Mouse (Mus musculus) urinary bladder, adult 2 months (tissue): Measurements from ENCODE around the gene Scnm1. TPM values are rescaled to one million over a fixed set of nuclear protein-coding genes. Genes with fewer than 3 reads are reported as not detected.
"Not testable (repeated sequence)": the region's sequence is repeated elsewhere in the genome, so short reads cannot be mapped to it uniquely, and the experiment has no call there.

ENCODE experiments used
- DNase-seq: peaks from one replicate; pipeline ENCODE4 v3.0.0; 2022; ENCODE audit warnings: low spot score
- polyA plus RNA-seq: library from polyadenylated mRNA; depleted of rRNA; stranded (reverse); fragments of >200 nt; gene quantifications from 2 replicates; pipeline ENCODE4 v1.2.3, GENCODE M21; 2012

The Scnm1 gene
- polyA plus RNA-seq, 1 experiment, result 90.2 TPM

DNA sequence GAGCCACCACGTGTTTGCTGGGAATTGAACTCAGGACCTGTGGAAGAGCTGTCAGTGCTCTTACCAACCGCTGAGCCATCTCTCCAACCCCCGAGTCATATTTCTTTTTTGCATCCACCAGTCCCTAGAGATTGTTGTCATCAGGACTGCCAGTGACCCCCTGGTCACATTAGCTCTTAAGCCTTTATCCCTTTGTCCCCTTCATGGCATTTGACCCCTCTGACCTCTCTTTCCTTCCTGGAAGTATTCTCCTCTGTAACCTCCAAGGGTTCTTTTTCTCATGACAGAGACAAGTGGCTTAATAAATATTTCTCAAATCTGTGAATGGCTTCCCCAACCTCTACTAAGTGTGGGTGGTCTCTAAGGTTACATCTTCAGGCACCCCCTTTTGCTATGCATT is 14.1 kb upstream of the Scnm1 start:
- no peak for DNase-seq

GRCm38 (mm10) chr3:95142617-95143011 is 8.8 kb upstream of the Scnm1 start:
- peak; percentile 71 for DNase-seq

DNA sequence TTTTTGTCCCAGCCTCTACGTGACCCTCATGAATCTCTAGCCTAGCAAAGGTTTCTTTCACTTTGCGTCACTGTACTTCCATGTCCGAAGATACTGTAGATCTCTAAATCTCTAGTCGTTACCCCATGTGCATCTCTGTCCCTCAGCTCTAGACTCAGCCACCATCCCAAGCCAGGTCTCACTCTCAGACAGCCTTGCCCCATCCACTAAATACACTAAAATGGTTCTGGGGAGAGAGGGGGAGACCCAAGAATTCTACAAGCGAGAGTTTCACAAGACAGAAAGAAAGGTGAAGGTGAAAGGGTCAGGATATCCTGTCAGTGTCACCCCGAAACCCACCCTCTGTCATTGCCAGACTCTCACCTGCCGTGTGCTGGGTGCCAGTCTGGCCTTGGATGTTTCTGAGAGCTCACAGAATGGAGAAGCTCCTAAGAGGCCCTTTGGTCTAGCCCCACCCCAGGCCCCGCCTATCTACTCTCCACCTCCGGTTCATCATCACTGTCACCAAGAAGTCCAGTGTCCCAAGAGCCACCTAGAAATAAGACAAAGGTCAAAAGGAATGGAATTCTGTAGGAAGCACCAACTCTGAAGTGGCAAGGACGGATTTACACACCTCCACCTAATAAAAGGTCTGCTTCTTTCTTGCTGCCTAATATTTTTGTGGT is 8.3 kb upstream of the Scnm1 start, which contains the start of gene Tnfaip8l2:
TSS of gene Tnfaip8l2 (minus strand) at position 409 of the 665 bp plus-strand sequence.
- no peak for DNase-seq

DNA sequence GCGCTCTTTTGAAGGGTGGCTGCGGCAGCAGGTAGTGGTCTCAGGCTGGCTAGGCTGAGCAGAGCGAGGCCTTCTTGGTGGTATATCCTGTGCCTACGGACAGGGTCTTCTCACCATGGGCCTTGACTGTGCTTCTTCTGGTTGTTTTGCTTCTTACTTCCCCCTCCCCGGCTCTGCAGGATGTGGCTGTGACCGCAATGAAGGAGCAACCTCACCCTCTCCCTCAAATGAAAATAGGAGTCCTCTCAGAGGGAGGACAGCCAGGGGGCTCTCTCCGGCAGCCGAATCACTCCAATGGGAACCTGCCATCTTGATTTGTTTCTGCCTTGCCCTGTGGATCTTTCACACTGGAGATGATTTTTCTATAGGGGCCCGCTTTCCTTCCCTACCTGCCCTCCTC is 7.7 kb upstream of the Scnm1 start:
- DNase-seq, result no peak

DNA sequence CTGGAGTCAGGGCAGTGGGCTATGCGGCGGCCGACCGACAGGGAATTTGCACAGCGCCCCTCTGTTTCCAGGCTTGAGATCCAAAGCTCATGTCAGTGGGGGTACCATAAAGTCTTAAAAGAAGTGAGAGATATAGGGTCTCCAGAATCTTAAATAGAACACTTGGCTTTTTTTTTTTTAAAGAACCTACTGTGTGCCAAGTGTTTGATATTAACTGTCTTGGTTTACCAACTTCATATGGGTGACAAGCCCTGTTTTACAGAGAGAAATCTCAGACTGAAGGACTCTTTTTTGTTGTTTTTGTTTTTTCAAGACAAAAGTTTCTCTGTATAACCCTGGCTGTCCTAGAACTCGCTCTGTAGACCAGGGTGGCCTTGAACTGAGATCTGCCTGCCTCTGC is 7.0 kb upstream of the Scnm1 start:
- DNase-seq, result no peak

DNA sequence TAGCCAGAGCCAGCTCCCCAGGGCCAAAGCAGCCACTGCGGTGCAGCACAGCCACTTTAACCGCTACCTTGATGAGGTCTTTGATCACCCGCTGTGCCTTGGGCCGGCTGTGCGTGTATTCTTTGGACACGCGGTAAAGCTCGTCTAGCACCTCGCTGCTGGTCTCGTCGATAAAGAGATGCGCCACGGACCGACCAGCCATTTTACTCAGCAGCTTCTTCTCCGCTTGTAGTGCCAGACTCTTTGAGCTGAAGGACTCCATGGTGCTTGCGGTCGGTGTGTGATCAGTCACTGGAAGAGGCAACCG is 6.4 kb upstream of the Scnm1 start:
- no peak for DNase-seq

GRCm38 (mm10) chr3:95139586-95140288 is 5.9 kb upstream of the Scnm1 start:
- DNase-seq, result no peak

- no peak for DNase-seq
Observed at GRCm38 (mm10) chr3:95136336-95136735, 2.5 kb upstream of the Scnm1 start.

DNA sequence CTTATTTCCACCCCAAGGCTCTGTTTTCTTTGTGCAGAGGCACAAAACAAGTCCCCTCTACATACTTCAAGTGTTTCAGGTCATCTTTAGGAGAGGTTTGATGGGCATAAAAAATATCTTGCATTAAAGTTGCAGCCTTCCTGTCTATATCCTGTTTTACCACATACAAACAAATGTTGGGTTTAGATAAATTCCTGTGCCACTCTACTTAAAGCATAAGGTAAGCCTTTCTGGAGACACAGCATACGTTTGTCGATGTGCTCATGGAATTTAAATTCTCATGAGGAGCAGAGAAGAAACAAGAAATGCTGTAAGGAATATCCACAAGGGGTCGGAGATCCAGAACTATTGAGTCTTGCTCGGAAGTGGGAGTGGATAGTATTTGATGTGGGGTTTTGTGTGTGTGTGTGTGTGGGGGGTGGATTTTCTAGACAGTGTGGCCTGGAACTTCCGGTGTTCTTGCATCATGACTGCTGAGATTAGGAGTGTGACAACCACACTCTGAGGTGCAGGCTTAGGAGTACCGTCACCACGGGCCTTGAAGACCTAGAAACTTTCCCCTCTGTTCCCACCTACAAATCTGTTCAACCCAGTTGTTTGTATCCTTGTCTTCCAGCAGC is 1.7 kb upstream of the Scnm1 start:
- DNase-seq, result no peak

- no peak for DNase-seq
Observed at GRCm38 (mm10) chr3:95135023-95135422, 1.2 kb upstream of the Scnm1 start.

GRCm38 (mm10) chr3:95134133-95134532 is 322 bp upstream of the Scnm1 start:
- DNase-seq, result not testable (repeated sequence)

DNA sequence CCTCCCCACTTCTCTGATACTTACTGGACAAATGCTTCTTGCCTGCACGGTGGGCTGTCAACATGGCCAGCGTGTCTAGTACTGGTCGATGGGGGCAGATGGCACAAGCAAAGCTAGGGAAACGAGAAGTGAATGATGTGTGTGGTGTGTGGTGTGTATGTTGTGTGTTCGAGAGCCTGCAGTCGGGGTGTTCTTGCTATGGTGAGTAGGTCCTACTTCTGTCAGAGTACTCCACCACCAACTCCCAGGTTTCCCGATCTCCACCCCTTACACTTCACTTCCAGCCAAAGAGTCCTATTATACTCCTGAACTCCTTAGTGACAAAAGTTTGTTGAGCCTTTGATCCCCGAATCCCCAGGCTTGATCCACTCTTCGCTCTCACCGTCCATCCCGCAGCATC is 635 bp downstream of the Scnm1 start:
- no peak for DNase-seq

DNA sequence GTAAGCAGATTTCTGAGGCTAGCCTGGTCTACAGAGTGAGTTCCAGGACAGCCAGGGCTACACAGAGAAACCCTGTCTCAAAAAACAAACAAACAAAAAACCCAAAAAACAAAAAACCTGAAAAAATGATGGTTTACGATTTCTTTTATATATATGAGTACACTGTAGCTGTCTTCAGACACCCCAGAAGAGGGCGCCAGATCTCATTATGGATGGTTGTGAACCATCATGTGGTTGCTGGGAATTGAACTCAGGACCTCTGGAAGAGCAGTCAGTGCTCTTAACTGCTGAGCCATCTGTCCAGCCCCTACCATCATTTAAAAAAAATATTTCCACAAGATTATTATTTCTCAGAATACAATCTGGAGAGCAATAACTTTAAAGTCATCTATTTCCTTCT is 1.4 kb downstream of the Scnm1 start:
- not testable (repeated sequence) for DNase-seq

GRCm38 (mm10) chr3:95130081-95130480 is 3.7 kb downstream of the Scnm1 start:
- DNase-seq, result no peak

GRCm38 (mm10) chr3:95129226-95129651 is 4.6 kb downstream of the Scnm1 start:
- no peak for DNase-seq

GRCm38 (mm10) chr3:95124972-95125371 is 8.8 kb downstream of the Scnm1 start:
- no peak for DNase-seq

DNA sequence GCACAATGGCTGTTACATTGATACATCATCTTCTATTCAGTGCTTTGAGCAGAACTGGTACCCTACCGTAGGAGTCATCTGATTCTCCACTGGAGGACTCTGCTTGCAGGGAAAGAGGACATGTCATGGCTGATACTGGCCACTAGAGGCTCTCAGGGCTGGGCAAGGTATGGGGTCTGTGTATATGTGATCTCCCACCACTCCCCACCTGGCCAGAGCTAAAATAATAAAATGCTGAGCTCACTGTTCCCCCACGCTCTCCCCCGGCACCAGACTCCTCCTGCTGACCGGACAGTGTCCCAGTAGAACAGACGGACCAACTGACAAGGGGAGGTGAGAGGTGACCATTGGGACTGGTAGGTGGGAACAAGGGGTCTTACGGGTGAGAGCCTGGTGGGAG is 9.6 kb downstream of the Scnm1 start, which contains the start of gene Tmod4:
TSS of gene Tmod4 (plus strand) at position 231 of the 400 bp plus-strand sequence.
- no peak for DNase-seq

DNA sequence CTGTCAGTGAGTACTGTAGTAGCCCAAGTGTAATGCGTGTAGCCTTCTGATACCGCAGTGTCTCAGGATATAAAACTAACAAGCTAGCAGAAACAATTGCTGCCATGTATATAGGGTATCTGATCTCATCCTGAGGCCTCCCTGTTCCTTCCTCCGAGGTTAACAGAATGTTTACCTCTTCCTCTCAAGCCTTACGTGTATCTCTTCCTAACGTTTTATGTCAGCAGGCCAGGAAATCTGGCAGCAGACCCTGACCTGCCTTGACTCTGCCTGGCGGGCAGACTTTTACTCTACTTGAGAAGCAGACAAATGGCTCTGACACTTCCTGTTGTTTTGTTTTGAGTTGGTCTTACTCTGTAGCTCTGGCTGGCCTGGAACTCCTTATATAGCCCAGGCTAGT is 12.2 kb downstream of the Scnm1 start:
- DNase-seq, result no peak

DNA sequence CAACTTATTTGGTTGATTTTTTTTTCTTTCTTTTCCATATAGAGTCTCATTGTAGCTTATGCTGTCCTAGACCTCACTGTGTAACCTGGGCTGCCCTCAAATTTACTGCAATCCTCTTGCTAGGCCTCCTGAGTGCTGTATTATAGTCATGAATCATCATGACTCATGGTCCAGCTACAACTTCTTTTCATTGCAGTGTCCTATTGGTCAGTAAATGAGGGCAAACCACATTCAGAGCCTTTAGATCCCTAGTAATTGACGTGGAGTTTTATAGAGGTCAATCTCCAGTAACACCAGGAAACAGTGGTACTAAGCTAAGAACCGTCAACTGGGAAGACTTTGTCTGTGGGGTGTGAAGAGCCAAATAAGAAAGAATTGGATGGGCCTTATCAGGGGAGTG is 16.1 kb downstream of the Scnm1 start:
- no peak for DNase-seq

- no peak for DNase-seq
Observed at GRCm38 (mm10) chr3:95112760-95113159, 21.1 kb downstream of the Scnm1 start.

DNA sequence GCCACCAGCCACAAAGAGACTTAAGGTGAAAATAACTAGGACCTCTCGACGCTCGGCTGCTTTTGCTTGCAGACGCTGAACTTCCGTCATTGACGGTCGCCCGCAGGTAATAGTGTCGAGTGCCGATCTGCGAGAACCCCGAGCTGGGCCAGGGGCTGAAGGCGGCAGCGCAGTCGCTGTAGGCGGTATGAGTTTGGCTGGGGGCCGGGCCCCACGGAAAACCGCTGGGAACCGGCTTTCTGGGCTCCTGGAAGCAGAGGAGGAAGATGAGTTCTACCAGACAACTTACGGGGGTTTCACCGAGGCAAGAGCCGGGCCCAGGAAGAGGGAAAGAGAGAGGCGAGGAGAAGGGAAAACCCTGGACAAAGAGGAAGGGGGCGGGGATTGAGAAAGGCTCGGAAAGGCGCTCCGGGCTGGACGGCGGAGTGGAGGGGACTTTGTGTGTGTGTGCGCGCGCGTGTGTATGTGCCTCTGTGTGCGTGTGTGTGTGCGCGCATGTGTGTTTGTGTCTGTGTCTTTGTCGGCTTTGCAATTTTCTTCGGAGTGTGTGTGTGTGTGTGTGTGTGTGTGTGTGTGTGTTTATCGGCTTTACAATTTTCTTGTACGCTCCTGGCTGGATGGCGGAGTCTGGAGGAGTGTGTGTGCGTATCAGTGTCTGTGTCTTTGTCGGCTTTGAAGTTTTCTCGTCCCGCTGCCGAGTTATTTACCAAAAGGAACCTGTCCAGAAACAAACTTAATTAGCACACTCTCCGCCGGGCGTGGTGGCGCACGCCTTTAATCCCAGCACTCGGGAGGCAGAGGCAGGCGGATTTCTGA is 22.7 kb downstream of the Scnm1 start, which contains the start of gene Vps72:
TSS of gene Vps72 (plus strand) at position 112 of the 816 bp plus-strand sequence.
- DNase-seq, result peak; percentile 82

DNA sequence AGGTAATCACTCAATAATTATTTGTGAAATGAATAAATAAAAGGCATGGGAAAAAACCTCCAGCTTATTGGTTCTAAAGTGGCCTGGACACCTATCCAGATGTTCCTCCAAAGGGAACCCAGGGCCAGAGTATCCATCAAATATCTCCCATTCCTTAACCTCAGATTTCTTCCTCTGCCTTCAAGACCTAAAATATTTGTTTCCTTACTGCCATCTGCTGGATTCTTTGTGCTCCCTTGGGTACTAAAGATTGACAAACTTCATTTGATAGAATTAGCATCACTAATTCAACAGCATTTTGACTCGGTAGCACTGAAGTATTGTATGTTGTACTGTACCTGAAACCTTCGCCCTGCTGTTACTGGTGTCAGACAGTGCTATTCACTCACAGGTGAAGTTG is 25.9 kb downstream of the Scnm1 start:
- no peak for DNase-seq
